Mouse (Mus musculus) thymus, postnatal 4 days (tissue): ENCODE results near the gene Myo9b.

Experiments
- DNase-seq: peaks from one replicate; pipeline ENCODE4 v3.0.0; 2021

Myo9b gene

DNA sequence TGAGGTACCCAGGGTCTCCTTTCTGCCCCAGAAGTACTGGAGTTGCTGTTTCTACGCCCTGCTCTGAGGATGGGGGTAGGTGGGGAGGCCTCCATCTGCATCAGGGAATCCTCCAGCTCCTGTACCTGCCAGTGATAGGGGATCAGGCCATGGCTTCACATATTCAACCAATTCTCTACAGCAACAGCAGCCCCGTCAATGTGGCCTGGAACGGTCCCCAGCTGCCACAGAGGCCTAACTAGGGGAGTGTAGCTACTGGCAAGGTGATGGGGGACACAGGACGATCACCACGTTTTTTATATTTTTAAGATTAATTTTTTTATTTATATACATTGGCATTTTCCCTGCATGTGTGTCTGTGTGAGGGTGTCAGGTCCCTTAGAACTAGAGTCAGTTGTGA is 119.9 kb downstream of the Myo9b start:
- DNase-seq, result no peak

- DNase-seq, result peak; percentile 59
These were observed 120.4 kb downstream of the Myo9b start for GRCm38 (mm10) chr8:71392871-71393270.

- DNase-seq, result peak; percentile 5
These were observed 122.0 kb downstream of the Myo9b start for GRCm38 (mm10) chr8:71394481-71394880.

DNA sequence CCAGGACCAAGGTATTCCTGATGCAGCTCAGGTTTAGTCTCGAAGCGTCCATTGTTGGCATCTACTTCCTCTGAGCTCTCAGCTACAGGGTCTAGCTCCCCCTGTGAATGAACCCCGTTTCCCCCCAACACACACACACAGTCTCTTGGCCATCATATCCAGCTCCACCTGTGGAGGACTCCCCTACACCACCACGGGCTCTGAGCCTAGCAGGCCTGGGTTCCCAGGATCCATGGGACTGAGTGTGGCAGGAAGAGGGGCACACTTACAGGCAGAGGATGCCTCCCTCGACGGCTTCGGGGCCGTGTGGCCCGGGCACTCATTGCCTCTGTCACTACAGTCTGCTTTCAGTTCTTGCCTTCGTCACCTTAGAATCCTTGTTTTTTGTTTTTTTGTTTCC is 122.6 kb downstream of the Myo9b start:
- DNase-seq, result no peak

GRCm38 (mm10) chr8:71395629-71396028 is 123.1 kb downstream of the Myo9b start, which contains the start of gene Ushbp1:
Gene Ushbp1, minus strand, starts transcription at chr8:71395802.
- DNase-seq, result no peak

DNA sequence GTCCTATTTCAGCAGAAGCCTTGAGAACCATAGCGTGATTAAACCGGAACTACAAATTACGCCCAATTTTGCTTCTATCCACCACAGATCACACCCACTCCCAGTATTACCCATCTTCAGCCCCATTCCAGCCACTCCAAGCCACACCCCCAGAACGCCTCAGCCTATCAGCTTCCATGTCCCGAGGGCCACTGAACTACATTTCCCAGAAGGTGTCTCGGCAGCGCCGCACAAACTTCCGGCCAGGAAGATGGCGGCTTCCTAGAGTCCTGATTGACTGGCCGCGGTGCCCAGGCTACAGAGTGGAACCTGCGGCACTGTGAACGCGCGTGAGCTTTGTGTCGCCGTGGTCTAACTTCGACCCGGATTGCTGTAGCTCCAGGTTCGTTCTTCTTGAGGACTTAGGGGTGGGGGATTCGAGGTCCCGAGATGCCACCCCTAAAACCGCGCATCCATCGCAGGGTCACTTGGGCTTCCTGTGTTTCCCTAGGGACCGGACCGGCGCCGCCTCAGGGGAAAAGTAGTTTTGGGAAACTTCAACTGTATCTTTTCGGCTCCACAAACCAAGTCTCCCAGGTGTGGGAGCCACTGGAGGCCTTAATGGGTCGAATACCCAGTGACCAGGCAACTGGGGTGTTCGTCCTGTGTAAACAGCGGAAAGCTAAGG is 124.3 kb downstream of the Myo9b start, which contains the start of gene Babam1:
TSS of gene Babam1 (plus strand) at position 223 of the 667 bp plus-strand sequence.
- peak; percentile 88 for DNase-seq

GRCm38 (mm10) chr8:71397701-71398100 is 125.2 kb downstream of the Myo9b start:
- peak; percentile 21 for DNase-seq

DNA sequence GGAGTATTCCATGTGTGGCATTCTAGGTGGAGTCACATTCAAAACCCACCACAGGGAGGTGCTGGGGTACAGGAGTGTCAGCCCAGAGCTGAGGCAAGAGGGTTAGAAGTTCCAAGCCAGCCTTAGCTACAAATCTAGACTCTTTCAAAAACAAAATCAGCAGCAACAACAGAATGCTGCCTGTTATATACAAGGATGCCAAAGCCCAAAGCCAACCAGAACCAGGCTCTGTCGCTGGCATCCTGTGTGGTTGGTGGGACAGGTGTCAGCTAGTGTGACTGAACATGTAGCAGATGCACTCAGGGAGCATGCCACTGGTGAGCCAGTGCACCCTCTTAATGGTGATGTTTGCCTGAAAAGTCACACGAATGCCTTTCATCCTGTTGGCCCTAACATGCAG is 128.3 kb downstream of the Myo9b start:
- DNase-seq, result no peak

DNA sequence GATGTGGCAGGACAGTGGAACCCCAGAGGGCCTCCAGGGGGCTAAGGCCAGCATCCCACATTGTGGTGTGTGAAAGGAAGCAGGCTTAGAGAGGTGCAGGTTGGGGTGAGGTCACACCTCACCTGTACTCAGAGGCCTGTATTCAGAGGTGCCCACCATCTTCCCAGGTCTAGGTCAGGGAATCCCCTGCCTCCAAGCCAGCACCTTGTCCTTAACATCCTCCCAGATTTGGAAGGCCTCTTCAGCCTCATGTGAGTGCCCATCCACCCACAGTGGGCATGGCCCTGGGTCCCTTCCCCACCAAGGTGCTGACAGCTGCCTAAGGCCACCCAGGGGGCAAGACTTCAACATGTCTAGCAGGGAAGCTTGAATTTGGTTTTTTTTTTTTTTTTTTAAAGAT is 128.9 kb downstream of the Myo9b start:
- no peak for DNase-seq

- DNase-seq, result no peak
These were observed 130.0 kb downstream of the Myo9b start for GRCm38 (mm10) chr8:71402446-71402964.

- no peak for DNase-seq
These were observed 130.8 kb downstream of the Myo9b start for GRCm38 (mm10) chr8:71403107-71403885.

DNA sequence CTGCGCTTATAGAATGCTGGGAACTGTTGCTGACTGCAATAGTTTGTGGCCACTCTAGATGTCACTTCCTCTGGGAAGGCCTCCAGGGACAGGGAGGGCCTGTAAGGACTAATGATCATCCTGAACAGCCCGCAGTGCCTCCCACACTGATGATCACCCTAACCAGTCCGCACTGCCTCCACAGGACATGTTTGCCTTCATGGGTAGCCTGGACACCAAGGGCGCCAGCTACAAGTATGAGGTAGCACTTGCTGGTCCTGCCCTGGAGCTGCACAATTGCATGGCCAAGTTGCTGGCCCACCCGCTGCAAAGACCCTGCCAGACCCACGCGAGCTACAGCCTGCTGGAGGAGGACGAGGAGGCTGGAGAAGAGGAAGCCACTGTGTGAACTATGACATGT is 131.5 kb downstream of the Myo9b start:
- no peak for DNase-seq

- DNase-seq, result no peak
These were observed 132.4 kb downstream of the Myo9b start for GRCm38 (mm10) chr8:71404951-71405351.

GRCm38 (mm10) chr8:71405401-71406098 is 133.0 kb downstream of the Myo9b start, which contains the start of gene Ankle1:
Gene Ankle1, plus strand, starts transcription at chr8:71406010.
- peak; percentile 99 for DNase-seq

DNA sequence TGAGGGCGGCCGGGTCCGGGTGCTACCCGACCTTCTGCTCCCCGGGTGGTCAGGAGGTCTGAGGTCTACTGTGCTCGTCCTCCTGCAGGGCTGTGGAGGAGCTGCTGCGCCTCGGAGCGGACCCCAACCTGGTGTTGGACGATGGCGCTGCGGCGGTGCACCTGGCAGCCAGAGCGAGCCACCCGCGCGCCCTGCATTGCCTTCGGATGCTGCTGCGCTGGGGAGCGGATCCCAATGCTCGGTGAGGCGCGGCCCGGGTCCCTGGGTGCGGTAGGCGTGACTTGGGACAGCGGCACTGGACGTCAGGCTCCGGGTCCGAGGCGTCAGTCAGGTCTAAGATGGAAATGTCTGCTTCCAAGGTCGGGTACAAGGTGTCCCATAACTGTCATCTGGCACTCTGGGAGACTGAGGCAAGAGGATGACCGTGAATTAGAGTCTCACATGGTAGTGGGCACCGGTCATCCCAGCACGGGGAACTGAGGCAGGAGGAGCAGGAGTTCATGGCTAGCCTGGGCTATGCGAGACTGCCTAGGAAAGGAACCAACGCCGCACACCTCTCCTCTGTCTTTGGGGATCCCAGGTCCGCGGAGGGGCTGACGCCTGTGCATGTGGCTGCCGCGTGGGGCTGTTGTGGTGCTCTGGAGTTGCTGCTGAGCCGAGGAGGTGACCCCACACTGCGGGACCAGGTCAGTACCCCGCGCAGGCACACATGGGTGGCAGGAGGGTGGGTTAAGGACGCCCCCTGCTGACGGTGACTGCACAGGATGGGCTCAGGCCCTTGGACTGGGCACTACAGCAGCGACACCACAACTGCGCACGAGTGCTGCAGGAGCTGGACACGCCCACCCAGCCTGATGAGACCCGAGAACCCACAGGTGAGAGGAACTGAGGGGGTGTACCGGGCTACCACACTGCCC is 133.8 kb downstream of the Myo9b start:
- peak; percentile 80 for DNase-seq

DNA sequence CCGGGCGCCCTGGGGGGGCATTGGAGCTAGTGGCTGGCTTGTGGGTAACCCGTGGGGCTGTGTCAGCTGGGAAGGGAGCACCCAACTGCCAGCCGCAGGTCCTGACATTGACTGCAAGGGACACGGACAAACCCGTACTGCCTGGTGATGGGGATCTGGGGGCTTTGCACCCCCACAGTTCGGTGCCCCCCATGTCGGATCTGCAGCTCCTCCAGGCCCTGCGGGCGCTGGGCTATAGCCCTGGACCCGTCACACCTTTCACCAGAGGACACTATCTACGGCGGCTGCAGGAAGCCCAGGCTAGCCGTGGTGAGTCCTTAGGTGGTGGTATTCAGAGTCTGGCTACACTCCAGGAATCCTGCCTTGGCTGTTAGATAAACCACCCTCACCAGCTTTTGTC is 134.9 kb downstream of the Myo9b start:
- no peak for DNase-seq

DNA sequence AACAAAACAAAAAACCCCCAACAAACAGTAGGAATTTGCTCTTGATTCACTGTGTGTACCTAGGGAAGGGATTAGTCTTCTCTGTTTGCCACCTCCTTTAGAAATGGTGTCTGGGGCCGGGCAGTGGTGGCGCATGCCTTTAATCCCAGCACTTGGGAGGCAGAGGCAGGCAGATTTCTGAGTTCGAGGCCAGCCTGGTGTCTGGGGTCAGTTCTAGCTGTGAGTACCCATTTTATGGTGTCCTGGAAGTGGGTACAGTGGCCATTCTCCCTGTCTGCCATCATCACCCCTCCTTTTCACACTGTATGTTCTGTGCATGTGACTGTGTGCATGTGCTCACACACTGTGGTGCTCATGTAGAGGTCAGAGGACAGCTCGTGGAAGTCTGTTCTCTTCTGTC is 135.7 kb downstream of the Myo9b start:
- DNase-seq, result no peak
